Mouse (Mus musculus) thymus, postnatal 0 days (tissue): ENCODE measurements at regions not wholly inside any gene's neighbourhood (a gene's known extent, or its start where the extent isn't known, plus 50 kb on each side); places are given as distances from the start of the nearest gene placed in this dataset.

Experiments
- DNase-seq: peaks from one replicate; pipeline ENCODE4 v3.0.0-alpha.2; 2015; ENCODE audit warnings: low spot score

DNA sequence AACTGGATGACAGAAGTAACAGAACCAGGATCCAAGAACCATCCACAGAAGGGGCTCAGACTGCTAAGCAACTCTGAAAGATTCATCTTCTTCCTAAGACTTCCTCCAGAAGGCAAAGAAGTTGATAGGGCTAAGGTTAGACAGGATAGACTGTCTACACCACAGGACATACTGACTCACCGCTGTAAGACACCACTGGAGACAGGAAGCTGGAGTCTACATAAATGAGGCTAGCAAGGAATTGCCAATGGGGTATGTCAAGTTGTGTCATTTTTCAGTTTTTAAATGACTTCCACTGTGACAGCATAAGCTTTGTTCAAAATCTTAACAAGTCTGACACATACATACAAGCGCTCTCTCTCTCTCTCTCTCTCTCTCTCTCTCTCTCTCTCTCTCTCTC is 645.4 kb upstream of the Gm10131 start:
- no peak for DNase-seq

DNA sequence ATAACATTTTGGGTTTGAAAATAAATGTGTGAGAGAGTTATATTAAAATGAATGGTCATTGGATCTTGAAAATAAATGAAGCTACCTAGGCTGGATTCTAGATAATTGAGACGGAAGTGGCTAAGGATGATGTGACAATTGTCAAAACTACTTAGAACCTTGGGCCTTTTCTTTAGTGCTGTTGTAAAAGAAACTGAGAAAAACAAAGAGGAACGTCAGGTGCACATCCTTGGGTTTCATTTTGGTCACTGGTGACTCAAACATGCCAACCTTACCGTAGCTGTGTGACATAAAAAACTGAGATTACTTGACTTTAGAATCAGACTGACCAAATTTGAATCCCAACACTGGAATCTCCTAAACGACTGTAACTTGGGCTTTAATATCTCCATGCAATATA is 644.6 kb upstream of the Gm10131 start:
- DNase-seq = no peak

- DNase-seq = no peak
Measured at GRCm38 (mm10) chr8:34755480-34755879, 643.9 kb upstream of the Gm10131 start.

DNA sequence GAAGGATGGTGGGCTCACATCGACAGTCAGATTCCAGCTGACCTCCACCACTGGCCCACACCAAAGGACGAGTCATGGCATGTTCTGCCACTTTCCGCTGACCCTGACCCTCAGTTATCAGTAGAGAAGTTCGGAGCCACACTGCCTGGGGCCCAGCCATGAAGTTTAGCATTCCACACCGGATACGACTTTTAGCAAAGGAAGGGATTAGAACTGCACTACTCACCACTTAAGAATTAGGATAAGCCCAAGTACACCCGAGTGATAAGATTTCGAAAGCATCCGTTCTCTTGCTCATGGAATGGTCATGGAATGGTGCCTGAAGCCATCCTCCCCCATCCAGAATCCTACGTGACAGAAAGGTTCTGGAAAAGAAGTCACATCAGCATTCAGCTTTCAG is 641.5 kb upstream of the Gm10131 start:
- no peak for DNase-seq

- DNase-seq = no peak
Measured at GRCm38 (mm10) chr8:34748521-34748920, 637.0 kb upstream of the Gm10131 start.

- no peak for DNase-seq
Measured at GRCm38 (mm10) chr8:34745706-34746105, 634.2 kb upstream of the Gm10131 start.

DNA sequence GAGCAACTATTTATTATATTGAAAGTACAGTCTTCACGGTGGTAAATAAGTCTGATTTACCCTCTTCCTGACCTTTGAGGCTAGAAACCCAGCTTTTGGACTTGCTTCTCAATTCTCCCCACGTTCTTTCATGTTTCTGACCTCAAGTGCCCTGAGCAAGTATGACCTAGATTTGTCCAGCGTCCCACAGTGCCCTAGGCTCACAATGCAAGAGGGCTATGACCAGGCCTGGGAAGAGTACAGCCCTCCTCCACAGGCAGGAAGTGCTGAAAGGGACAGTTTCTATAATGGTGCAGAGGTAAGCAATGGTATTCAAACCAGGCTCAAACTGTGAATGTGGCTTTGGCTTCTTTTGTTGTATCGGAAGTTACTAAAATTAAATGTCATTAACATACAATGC is 633.1 kb upstream of the Gm10131 start:
- DNase-seq = no peak

- no peak for DNase-seq
Measured at GRCm38 (mm10) chr8:34744179-34744578, 632.6 kb upstream of the Gm10131 start.

GRCm38 (mm10) chr8:34743137-34743536 is 631.6 kb upstream of the Gm10131 start:
- DNase-seq = no peak

DNA sequence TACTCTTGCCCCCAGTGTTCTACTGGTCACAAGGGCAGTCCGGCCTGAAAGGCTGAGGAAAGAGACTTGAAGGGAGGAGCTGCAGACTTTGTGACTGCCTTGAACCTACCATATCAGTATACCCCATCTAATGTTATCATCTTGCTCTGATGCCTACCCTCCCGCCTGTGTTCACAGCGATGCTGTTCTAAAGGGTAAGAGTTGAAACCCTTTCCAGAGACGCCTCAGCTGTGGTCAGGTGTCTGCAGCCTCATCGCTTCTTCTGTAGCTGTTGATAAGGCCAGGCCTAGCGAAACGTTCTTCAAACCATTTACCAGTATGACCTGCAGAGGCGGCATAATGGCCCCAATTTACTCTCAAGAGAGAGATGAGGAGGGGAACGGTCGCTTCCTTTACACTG is 629.3 kb upstream of the Gm10131 start:
- DNase-seq = no peak

DNA sequence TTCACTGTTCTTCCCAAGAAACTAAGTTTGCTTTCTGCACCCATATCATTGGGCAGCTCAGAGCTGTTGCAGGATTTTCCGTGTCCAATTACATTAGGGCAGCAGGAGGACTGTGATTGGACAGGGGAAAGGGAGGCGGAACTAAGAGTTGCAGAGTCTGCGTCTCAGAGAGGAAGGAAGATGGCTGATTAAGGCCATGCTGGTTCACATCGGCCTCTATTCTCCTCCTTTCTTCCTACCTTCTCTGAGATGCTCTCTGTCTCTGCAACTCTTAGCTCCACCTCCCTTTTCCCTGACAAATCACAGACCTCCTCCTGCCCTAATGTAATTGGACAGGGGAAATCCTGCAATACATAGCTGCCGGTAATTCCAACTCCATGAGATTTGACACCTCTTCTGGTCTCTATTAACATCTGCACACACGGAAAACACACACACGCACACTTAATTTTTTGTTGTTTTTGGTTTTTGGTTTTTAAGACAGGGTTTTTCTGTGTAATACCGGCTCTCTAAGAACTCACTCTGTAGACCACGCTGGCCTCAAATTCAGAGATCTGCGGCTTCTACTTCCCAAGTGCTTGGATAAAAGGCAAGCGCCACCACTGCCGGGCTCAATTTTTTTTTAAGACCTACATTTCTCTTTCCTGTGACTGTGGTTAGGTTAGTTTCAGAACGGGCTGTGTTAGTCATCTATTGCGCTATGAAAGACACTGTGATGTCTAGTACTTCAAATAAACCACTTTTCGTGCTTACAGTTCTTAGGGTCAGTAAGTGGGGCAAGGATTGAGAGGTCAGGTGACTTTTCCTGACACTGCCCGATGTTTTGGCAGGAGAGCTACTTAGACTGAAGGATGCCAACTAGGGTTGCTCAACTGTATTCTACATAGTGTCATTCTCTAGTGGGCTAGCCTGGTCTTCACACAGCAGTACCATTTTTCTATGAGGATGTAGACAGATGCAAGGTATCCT is 628.6 kb upstream of the Gm10131 start:
- peak; percentile 72 for DNase-seq

GRCm38 (mm10) chr8:34736214-34736613 is 624.7 kb upstream of the Gm10131 start:
- no peak for DNase-seq

DNA sequence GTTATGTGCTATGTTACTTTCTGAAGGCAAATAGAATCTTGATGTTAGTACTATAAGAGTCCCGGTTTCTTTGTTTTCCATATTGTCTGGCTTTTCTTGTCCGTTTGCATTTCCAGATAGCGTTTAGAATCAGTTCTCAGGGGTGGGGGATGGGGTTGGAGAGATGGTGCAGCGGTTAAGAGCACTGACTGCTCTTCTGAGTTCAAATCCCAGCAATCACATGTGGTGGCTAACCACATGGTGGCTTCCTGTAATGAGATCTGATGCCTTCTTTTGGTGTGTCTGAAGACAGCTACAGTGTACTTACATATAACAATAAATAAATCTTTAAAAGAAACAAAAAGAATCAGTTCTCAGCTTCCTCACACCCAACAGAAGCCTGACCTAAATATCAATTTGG is 623.5 kb upstream of the Gm10131 start:
- DNase-seq = peak; percentile 45

- DNase-seq = no peak
Measured at GRCm38 (mm10) chr8:34732808-34733207, 621.3 kb upstream of the Gm10131 start.

DNA sequence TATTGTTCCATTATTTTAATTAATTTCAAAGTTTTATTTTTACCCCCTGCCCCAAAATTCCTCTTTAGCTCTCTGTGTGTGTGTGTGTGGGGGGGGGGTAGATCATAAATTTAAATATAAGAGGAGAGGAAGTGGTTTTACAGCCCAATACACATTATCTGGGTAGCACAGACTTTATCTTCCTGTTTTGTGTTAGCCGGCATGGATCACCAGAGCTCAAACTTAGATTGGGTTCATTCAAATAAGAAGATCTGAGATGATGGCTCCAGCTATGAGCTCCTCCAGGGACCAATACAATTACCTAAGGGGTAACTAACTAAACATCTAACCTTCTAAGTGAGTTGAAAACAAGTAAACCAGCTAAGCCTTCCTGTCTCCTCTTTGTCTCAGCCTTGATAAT is 620.8 kb upstream of the Gm10131 start:
- no peak for DNase-seq

DNA sequence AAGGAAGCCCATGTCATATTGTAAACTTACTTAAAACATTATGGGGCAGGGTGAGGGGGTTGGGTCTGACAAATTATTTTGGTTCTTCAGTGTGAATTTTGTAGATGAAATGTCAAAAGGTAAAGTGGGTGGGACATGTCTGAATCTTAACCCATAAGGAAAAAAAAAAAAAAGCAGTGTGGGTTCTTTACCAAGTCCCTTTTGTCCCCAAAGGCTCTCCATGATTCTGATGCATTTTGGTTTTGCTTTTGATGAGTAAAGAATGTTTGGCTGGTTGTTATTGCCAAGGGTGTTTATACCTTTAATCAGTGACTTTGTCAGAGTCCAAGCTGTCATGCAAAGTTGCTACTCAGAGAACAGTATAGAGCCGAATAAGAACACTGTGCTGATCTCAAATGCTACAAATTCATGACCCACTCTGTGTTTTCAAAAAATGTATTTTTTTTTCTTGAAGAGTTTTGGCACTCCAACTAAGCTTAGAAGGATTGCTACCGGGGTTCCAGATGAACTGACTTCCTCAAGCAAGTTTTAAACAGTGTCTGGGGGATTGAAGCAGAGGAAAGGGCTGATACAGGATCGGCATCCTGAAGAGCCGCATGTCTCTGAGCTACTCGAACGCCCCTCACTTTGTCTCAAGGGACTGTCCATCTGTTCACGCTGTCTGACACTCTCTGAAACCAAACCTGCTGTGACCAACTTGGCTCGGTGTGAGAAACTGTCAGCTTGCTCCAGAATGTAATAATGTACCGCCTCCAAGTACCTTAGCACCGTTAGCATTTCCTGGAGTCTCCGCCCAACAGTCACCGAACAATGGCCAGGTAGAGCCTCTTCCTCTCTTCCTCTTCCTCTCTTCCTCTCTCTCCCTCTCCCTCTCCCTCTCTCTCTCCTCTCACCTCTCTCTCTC is 619.8 kb upstream of the Gm10131 start:
- DNase-seq = no peak

- DNase-seq = no peak
Measured at GRCm38 (mm10) chr8:34729585-34729984, 618.0 kb upstream of the Gm10131 start.

- DNase-seq = no peak
Measured at GRCm38 (mm10) chr8:34727699-34728098, 616.2 kb upstream of the Gm10131 start.

DNA sequence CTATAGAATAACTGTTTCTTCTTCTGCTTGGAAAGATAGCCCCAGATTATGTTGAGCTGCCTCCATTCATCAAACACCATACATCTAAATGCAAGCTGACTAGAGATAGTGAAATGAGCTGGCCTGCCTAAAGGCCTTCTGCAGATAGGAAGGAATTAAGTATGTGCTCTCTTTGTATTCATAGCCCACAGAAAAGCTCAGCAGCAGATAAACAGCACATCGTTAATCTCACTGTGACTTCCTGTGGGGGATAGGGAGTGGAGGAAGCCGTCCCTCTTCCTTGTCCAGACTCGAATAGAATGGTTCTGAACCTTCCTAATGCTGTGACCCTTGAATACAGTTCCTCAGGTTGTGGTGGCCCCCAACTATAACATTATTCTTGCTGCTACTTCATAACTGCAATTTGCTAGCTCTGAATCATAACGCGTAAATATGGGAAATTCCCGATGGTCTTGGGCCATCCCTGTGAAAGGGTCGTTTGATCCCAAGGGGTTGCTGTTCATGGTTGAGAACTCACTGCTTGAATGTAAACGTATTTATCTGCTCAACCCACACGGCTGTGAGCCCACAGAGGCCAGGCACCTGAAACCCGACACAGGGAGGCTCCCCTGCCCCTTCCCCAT is 614.7 kb upstream of the Gm10131 start:
- DNase-seq = no peak

DNA sequence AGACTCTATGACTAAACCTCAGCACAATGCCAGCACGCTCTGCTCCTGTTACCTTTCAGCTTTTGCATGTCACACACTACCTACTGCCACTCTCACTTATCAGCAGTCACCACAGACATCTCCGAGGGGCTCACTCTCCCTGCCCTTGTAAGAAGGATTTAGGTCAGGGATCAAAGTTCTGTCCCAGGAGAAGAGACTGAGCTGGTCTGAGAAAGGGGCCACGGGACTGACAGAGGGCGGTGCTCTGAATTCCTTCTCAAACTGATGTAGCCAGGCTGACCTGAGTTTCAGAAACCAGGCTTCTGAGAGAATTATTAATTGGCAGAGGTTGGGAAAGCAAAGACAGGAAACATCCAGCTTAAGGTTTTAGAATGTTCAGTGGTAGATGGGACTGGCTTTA is 614.0 kb upstream of the Gm10131 start:
- DNase-seq = no peak

DNA sequence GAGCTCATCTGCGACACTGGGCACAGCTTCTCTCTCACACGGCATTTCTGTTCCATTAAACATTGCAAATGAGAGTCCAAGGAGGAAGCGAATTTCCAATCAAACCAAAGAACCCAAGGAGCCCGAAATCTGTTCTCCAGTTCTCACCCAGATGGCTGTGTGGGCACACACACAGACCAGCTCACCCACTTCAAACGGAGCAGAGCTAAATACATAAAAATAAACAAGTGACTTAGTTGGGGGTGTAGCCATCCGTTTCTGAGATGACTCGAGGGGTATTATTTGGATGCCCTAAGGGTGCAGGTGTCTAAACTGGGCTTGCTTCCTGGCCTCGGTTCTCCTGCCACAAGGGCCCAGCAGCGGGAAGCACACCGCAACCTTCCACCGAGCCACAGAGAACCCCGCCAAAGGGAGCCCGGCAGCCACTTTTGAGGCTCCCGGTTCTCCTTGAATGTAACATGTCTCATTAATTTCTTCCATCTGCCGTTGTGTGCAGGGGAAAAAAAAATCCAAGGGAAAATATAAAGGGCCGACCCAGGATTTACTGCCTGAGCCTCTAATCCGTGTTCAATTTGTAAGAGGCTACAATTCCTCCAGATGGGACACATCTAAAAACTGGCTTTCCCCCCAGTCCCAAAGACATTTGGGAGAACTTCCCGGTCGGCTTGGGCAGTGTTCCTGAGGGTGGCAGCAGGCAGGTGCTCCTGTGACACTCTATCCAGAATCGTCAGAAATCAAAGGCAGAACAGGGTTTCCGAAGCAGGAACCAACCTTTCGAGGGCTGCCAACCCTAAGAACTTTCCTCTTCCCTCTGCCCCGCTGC is 598.6 kb upstream of the Gm10131 start:
- no peak for DNase-seq
